Mouse (Mus musculus) inflammation-experienced regulatory T-cells, adult 6 months (primary cell): Measurements from ENCODE around the gene Tas2r115. TPM values are rescaled to one million over a fixed set of nuclear protein-coding genes. Genes with fewer than 3 reads are reported as not detected.
"Not testable (repeated sequence)": the region's sequence is repeated elsewhere in the genome, so short reads cannot be mapped to it uniquely, and the experiment has no call there.

Experiments used
- ATAC-seq: one replicate; pipeline ENCODE4 v1.8.0; 2017
- polyA plus RNA-seq, 3 experiments: library from polyadenylated mRNA; unstranded; fragments of 100-300 nt; shearing (Covaris generic); gene quantifications; one replicate each; pipeline ENCODE4 v1.2.1; 2017

The Tas2r115 gene
- polyA plus RNA-seq: not detected

GRCm38 (mm10) chr6:132737935-132738334 lies at the start of gene Tas2r115:
TSS of gene Tas2r115 (minus strand) at chr6:132738035.
- ATAC-seq: no peak

GRCm38 (mm10) chr6:132778062-132778461 lies 40.2 kb upstream of the Tas2r115 start, which contains the start of gene Tas2r136:
TSS of gene Tas2r136 (minus strand) at chr6:132778162.
- no peak for ATAC-seq

- no peak for ATAC-seq
Observed at GRCm38 (mm10) chr6:132761831-132762230, 24.0 kb upstream of the Tas2r115 start, which contains the start of gene Tas2r102. TSS of gene Tas2r102 (plus strand) at chr6:132762131.

GRCm38 (mm10) chr6:132754430-132754829 lies 16.6 kb upstream of the Tas2r115 start, which contains the start of gene Tas2r124:
TSS of gene Tas2r124 (plus strand) at chr6:132754730.
- ATAC-seq: no peak

- no peak for ATAC-seq
Observed at GRCm38 (mm10) chr6:132750206-132750605, 12.4 kb upstream of the Tas2r115 start.

GRCm38 (mm10) chr6:132711828-132712227 lies 26.0 kb downstream of the Tas2r115 start, which contains the start of gene Tas2r122:
TSS of gene Tas2r122 (minus strand) at chr6:132711928.
- ATAC-seq: no peak

- no peak for ATAC-seq
Observed at GRCm38 (mm10) chr6:132700907-132701306, 36.9 kb downstream of the Tas2r115 start, which contains the start of gene Tas2r121. TSS of gene Tas2r121 (minus strand) at chr6:132701007.

- ATAC-seq: not testable (repeated sequence)
Observed at GRCm38 (mm10) chr6:132691596-132691995, 46.2 kb downstream of the Tas2r115 start.

Other genes starting within 250 kb of the Tas2r115 start
- not detected for gene Prh1, start 168.2 kb downstream of the Tas2r115 start, polyA plus RNA-seq
- not detected for gene Prp2, start 142.1 kb downstream of the Tas2r115 start, polyA plus RNA-seq
- gene A630073D07Rik, start 86.5 kb downstream of the Tas2r115 start, polyA plus RNA-seq: not detected
- not detected for gene Tas2r120, start 81.1 kb downstream of the Tas2r115 start, polyA plus RNA-seq
- not detected for gene Tas2r121, start 37.0 kb downstream of the Tas2r115 start, polyA plus RNA-seq
- not detected for gene Tas2r122, start 26.1 kb downstream of the Tas2r115 start, polyA plus RNA-seq
- gene Tas2r124, start 16.7 kb upstream of the Tas2r115 start, polyA plus RNA-seq: not detected
- not detected for gene Tas2r102, start 24.1 kb upstream of the Tas2r115 start, polyA plus RNA-seq
- gene Tas2r136, start 40.1 kb upstream of the Tas2r115 start, polyA plus RNA-seq: not detected
- gene Tas2r117, start 64.8 kb upstream of the Tas2r115 start, polyA plus RNA-seq: not detected
- gene Tas2r123, start 109.1 kb upstream of the Tas2r115 start, polyA plus RNA-seq: not detected
- gene Tas2r116, start 117.4 kb upstream of the Tas2r115 start, polyA plus RNA-seq: not detected
- not detected for gene Tas2r110, start 130.0 kb upstream of the Tas2r115 start, polyA plus RNA-seq
- not detected for gene Tas2r113, start 155.0 kb upstream of the Tas2r115 start, polyA plus RNA-seq
- gene Tas2r125, start 171.6 kb upstream of the Tas2r115 start, polyA plus RNA-seq: not detected
- not detected for gene Tas2r129, start 213.1 kb upstream of the Tas2r115 start, polyA plus RNA-seq
- gene Tas2r131, start 219.9 kb upstream of the Tas2r115 start, polyA plus RNA-seq: not detected
- gene Tas2r109, start 242.9 kb upstream of the Tas2r115 start, polyA plus RNA-seq: not detected